Mouse (Mus musculus) cerebellum, postnatal 4 days (tissue): ENCODE measurements around the gene Sh2b3.

ENCODE experiments used
- DNase-seq, 2 experiments: peaks; one replicate each; pipeline ENCODE4 v3.0.0; 2022; ENCODE audit warnings: low spot score in 2 of 2, mixed read lengths in 1 of 2

Sh2b3 gene

GRCm38 (mm10) chr5:121823668-121824067 lies 13.8 kb downstream of the Sh2b3 start:
- DNase-seq, result no peak

- DNase-seq, result peak in 1 of 2 experiments; percentile 10
These were observed 14.5 kb downstream of the Sh2b3 start for GRCm38 (mm10) chr5:121822786-121823505.

- peak in 1 of 2 experiments; percentile 17 for DNase-seq
These were observed 15.9 kb downstream of the Sh2b3 start for GRCm38 (mm10) chr5:121821552-121821951.

GRCm38 (mm10) chr5:121821116-121821515 lies 16.3 kb downstream of the Sh2b3 start:
- peak in 1 of 2 experiments; percentile 18 for DNase-seq

GRCm38 (mm10) chr5:121820657-121821056 lies 16.8 kb downstream of the Sh2b3 start:
- peak in 1 of 2 experiments; percentile 8 for DNase-seq

- DNase-seq, result peak in 1 of 2 experiments; percentile 7
These were observed 17.3 kb downstream of the Sh2b3 start for GRCm38 (mm10) chr5:121820161-121820560.

GRCm38 (mm10) chr5:121819559-121819958 lies 17.9 kb downstream of the Sh2b3 start:
- peak in 1 of 2 experiments; percentile 17 for DNase-seq

GRCm38 (mm10) chr5:121818862-121819261 lies 18.6 kb downstream of the Sh2b3 start:
- DNase-seq, result no peak

- no peak for DNase-seq
These were observed 19.0 kb downstream of the Sh2b3 start for GRCm38 (mm10) chr5:121818401-121818800.

- no peak for DNase-seq
These were observed 19.9 kb downstream of the Sh2b3 start for GRCm38 (mm10) chr5:121817551-121817950.

GRCm38 (mm10) chr5:121816611-121817010 lies 20.8 kb downstream of the Sh2b3 start:
- DNase-seq, result no peak

GRCm38 (mm10) chr5:121815867-121816380 lies 21.5 kb downstream of the Sh2b3 start:
- DNase-seq, result no peak

GRCm38 (mm10) chr5:121815067-121815466 lies 22.4 kb downstream of the Sh2b3 start:
- DNase-seq, result peak in 1 of 2 experiments; percentile 49

- no peak for DNase-seq
These were observed 23.7 kb downstream of the Sh2b3 start for GRCm38 (mm10) chr5:121813744-121814143.

GRCm38 (mm10) chr5:121812526-121813243 lies 24.8 kb downstream of the Sh2b3 start:
- no peak for DNase-seq

- DNase-seq, result no peak
These were observed 25.9 kb downstream of the Sh2b3 start for GRCm38 (mm10) chr5:121811485-121811931.

GRCm38 (mm10) chr5:121810331-121811151 lies 26.9 kb downstream of the Sh2b3 start:
- no peak for DNase-seq

- no peak for DNase-seq
These were observed 27.7 kb downstream of the Sh2b3 start for GRCm38 (mm10) chr5:121809667-121810224.

GRCm38 (mm10) chr5:121808202-121808601 lies 29.2 kb downstream of the Sh2b3 start:
- no peak for DNase-seq

- no peak for DNase-seq
These were observed 30.3 kb downstream of the Sh2b3 start for GRCm38 (mm10) chr5:121807186-121807585.

- DNase-seq, result no peak
These were observed 39.0 kb downstream of the Sh2b3 start for GRCm38 (mm10) chr5:121798447-121798846.
